Mouse (Mus musculus): ENCODE measurements at regions not wholly inside any gene's neighbourhood (a gene's known extent, or its start where the extent isn't known, plus 50 kb on each side); places are given as distances from the start of the nearest gene placed in this dataset.

- Histone ChIP-seq H3K4me3 (ENCODE audit: low read depth, low read length) (no peak overlapping the region), H3K27me3 (ENCODE audit: control insufficient read depth, insufficient read depth, low read length) (no peaks in the 10 kb centered on the region), H3K27ac (replicated peaks; ENCODE audit: low read depth, low read length) (no peak overlapping the region), H3K9me3 (ENCODE audit: control insufficient read depth, low read length) (no peaks in the 10 kb centered on the region), H3K4me1 (ENCODE audit: control insufficient read depth, insufficient read depth, low read length) (no peaks in the 10 kb centered on the region), H3K4me2 (ENCODE audit: low read depth, severe bottlenecking) (no peak overlapping the region), H3K9ac (ENCODE audit: low read length) (no peak overlapping the region), H3K36me3 (ENCODE audit: control insufficient read depth, insufficient read depth, low read length) (no peaks in the 10 kb centered on the region)
- DNase-seq (ENCODE audit: low spot score): no peak
- 94% methylated on average over 3 of the region's 3 CpGs for WGBS
- no peak for ATAC-seq (ENCODE audit: insufficient number of reproducible peaks, low FRiP score, low TSS enrichment, low read depth)
These were observed 310.4 kb upstream of the Robo1 start for GRCm38 (mm10) chr16:71997634-71998278.

- Histone ChIP-seq H3K27me3 (ENCODE audit: control insufficient read depth, insufficient read depth, low read length) (peaks cover 12% of the 10 kb centered on the region), H3K9me3 (ENCODE audit: control insufficient read depth, low read length) (no peaks in the 10 kb centered on the region), H3K4me2 (ENCODE audit: low read depth, severe bottlenecking) (peak overlapping the region; percentile 61), H3K4me1 (ENCODE audit: control insufficient read depth, insufficient read depth, low read length) (no peaks in the 10 kb centered on the region), H3K4me3 (ENCODE audit: low read depth, low read length) (peak overlapping the region; percentile 37), H3K9ac (ENCODE audit: low read length) (0 out of 2 replicates have a peak overlapping the region, but pooled peaks have one; percentile 9), H3K36me3 (ENCODE audit: control insufficient read depth, insufficient read depth, low read length) (no peaks in the 10 kb centered on the region), H3K27ac (replicated peaks; ENCODE audit: low read depth, low read length) (no peak overlapping the region)
- 3% methylated on average over 27 of the region's 27 CpGs for WGBS
- DNase-seq (ENCODE audit: low spot score) (peak; percentile 63), ATAC-seq (ENCODE audit: insufficient number of reproducible peaks, low FRiP score, low TSS enrichment, low read depth) (peak; percentile 79; the same call in 1 of the 2 replicates)
These were observed 280.5 kb upstream of the Robo1 start for GRCm38 (mm10) chr16:72027404-72028215.

GRCm38 (mm10) chr16:72028216-72028610, 279.9 kb upstream of the Robo1 start:
- Histone ChIP-seq H3K4me2 (ENCODE audit: low read depth, severe bottlenecking) (peak overlapping the region; percentile 61), H3K27ac (replicated peaks; ENCODE audit: low read depth, low read length) (no peak overlapping the region), H3K4me3 (ENCODE audit: low read depth, low read length) (peak overlapping the region; percentile 37), H3K9me3 (ENCODE audit: control insufficient read depth, low read length) (no peaks in the 10 kb centered on the region), H3K36me3 (ENCODE audit: control insufficient read depth, insufficient read depth, low read length) (no peaks in the 10 kb centered on the region), H3K27me3 (ENCODE audit: control insufficient read depth, insufficient read depth, low read length) (peaks cover 12% of the 10 kb centered on the region), H3K4me1 (ENCODE audit: control insufficient read depth, insufficient read depth, low read length) (no peaks in the 10 kb centered on the region), H3K9ac (ENCODE audit: low read length) (no peak overlapping the region)
- ATAC-seq (ENCODE audit: insufficient number of reproducible peaks, low FRiP score, low TSS enrichment, low read depth) (no peak), DNase-seq (ENCODE audit: low spot score) (no peak)
- 5% methylated on average over 6 of the region's 6 CpGs for WGBS

- Histone ChIP-seq H3K4me3 (ENCODE audit: low read depth, low read length) (peak overlapping the region; percentile 37), H3K27ac (replicated peaks; ENCODE audit: low read depth, low read length) (no peak overlapping the region), H3K9me3 (ENCODE audit: control insufficient read depth, low read length) (no peaks in the 10 kb centered on the region), H3K4me1 (ENCODE audit: control insufficient read depth, insufficient read depth, low read length) (no peaks in the 10 kb centered on the region), H3K27me3 (ENCODE audit: control insufficient read depth, insufficient read depth, low read length) (peaks cover 12% of the 10 kb centered on the region), H3K36me3 (ENCODE audit: control insufficient read depth, insufficient read depth, low read length) (no peaks in the 10 kb centered on the region), H3K9ac (ENCODE audit: low read length) (no peak overlapping the region), H3K4me2 (ENCODE audit: low read depth, severe bottlenecking) (peak overlapping the region; percentile 61)
- 0% methylated on average over 18 of the region's 18 CpGs for WGBS
- DNase-seq (ENCODE audit: low spot score) (peak; percentile 54), ATAC-seq (ENCODE audit: insufficient number of reproducible peaks, low FRiP score, low TSS enrichment, low read depth) (no peak)
These were observed 279.3 kb upstream of the Robo1 start for GRCm38 (mm10) chr16:72028798-72029197.

- Histone ChIP-seq H3K4me3 (ENCODE audit: low read depth, low read length) (no peak overlapping the region), H3K9ac (ENCODE audit: low read length) (no peak overlapping the region), H3K36me3 (ENCODE audit: control insufficient read depth, insufficient read depth, low read length) (no peaks in the 10 kb centered on the region), H3K9me3 (ENCODE audit: control insufficient read depth, low read length) (no peaks in the 10 kb centered on the region), H3K4me2 (ENCODE audit: low read depth, severe bottlenecking) (peak overlapping the region; percentile 61), H3K27ac (replicated peaks; ENCODE audit: low read depth, low read length) (no peak overlapping the region), H3K4me1 (ENCODE audit: control insufficient read depth, insufficient read depth, low read length) (no peaks in the 10 kb centered on the region), H3K27me3 (ENCODE audit: control insufficient read depth, insufficient read depth, low read length) (peaks cover 12% of the 10 kb centered on the region)
- ATAC-seq (ENCODE audit: insufficient number of reproducible peaks, low FRiP score, low TSS enrichment, low read depth) (no peak), DNase-seq (ENCODE audit: low spot score) (no peak)
- 3% methylated on average over 4 of the region's 4 CpGs for WGBS
These were observed 278.8 kb upstream of the Robo1 start for GRCm38 (mm10) chr16:72029273-72029672.

- Histone ChIP-seq H3K9me3 (ENCODE audit: control insufficient read depth, low read length) (no peaks in the 10 kb centered on the region), H3K4me3 (ENCODE audit: low read depth, low read length) (no peak overlapping the region), H3K4me2 (ENCODE audit: low read depth, severe bottlenecking) (no peak overlapping the region), H3K27me3 (ENCODE audit: control insufficient read depth, insufficient read depth, low read length) (no peaks in the 10 kb centered on the region), H3K36me3 (ENCODE audit: control insufficient read depth, insufficient read depth, low read length) (no peaks in the 10 kb centered on the region), H3K27ac (replicated peaks; ENCODE audit: low read depth, low read length) (no peak overlapping the region), H3K9ac (ENCODE audit: low read length) (no peak overlapping the region), H3K4me1 (ENCODE audit: control insufficient read depth, insufficient read depth, low read length) (no peaks in the 10 kb centered on the region)
- no peak for ATAC-seq (ENCODE audit: insufficient number of reproducible peaks, low FRiP score, low TSS enrichment, low read depth)
- WGBS: 59% methylated on average over 1 of the region's 1 CpGs
- DNase-seq (ENCODE audit: low spot score): no peak
These were observed 239.9 kb upstream of the Robo1 start for GRCm38 (mm10) chr16:72068254-72068653.

GRCm38 (mm10) chr16:72069581-72069980, 238.5 kb upstream of the Robo1 start:
- Histone ChIP-seq H3K9me3 (ENCODE audit: control insufficient read depth, low read length) (no peaks in the 10 kb centered on the region), H3K4me2 (ENCODE audit: low read depth, severe bottlenecking) (no peak overlapping the region), H3K4me3 (ENCODE audit: low read depth, low read length) (no peak overlapping the region), H3K4me1 (ENCODE audit: control insufficient read depth, insufficient read depth, low read length) (no peaks in the 10 kb centered on the region), H3K9ac (ENCODE audit: low read length) (no peak overlapping the region), H3K27ac (replicated peaks; ENCODE audit: low read depth, low read length) (no peak overlapping the region), H3K27me3 (ENCODE audit: control insufficient read depth, insufficient read depth, low read length) (no peaks in the 10 kb centered on the region), H3K36me3 (ENCODE audit: control insufficient read depth, insufficient read depth, low read length) (no peaks in the 10 kb centered on the region)
- DNase-seq (ENCODE audit: low spot score): no peak
- ATAC-seq (ENCODE audit: insufficient number of reproducible peaks, low FRiP score, low TSS enrichment, low read depth): no peak
- WGBS: 60% methylated on average over 2 of the region's 2 CpGs

GRCm38 (mm10) chr16:72071756-72072471, 236.2 kb upstream of the Robo1 start:
- Histone ChIP-seq H3K27me3 (ENCODE audit: control insufficient read depth, insufficient read depth, low read length) (no peaks in the 10 kb centered on the region), H3K4me1 (ENCODE audit: control insufficient read depth, insufficient read depth, low read length) (no peaks in the 10 kb centered on the region), H3K27ac (replicated peaks; ENCODE audit: low read depth, low read length) (no peak overlapping the region), H3K4me3 (ENCODE audit: low read depth, low read length) (no peak overlapping the region), H3K4me2 (ENCODE audit: low read depth, severe bottlenecking) (no peak overlapping the region), H3K9me3 (ENCODE audit: control insufficient read depth, low read length) (no peaks in the 10 kb centered on the region), H3K9ac (ENCODE audit: low read length) (no peak overlapping the region), H3K36me3 (ENCODE audit: control insufficient read depth, insufficient read depth, low read length) (no peaks in the 10 kb centered on the region)
- ATAC-seq (ENCODE audit: insufficient number of reproducible peaks, low FRiP score, low TSS enrichment, low read depth): no peak
- 77% methylated on average over 2 of the region's 2 CpGs for WGBS
- DNase-seq (ENCODE audit: low spot score): no peak
